In genomic region chr11:34865181-34865580, GRCm38 (mm10) we compare ENCODE assay signal across 13 mouse cellular contexts. TPM values are rescaled to one million over a fixed set of nuclear protein-coding genes. Genes with fewer than 3 reads are reported as not detected.
A peak's percentile ranks its signal among the peaks of the same experiment; 100 is the strongest.
DNase-seq lines count a peak whose midpoint lies in the region; ATAC-seq and TF ChIP-seq lines count a peak whose summit lies in the region.
"Had no signal": no experiment of that assay in that cellular context is flagged by ENCODE, and none has a peak within 500 bp of the region (broad histone marks: within the 10 kb centered on the region; RNA-seq: fewer than 3 reads in every experiment).

No protein-coding gene starts in this region.

- ATAC-seq in lung, embryonic 16.5 days (ENCODE audit: low read depth), result peak; percentile 28; the same call in 1 of the 2 replicates
- no peak for ATAC-seq in neural tube, embryonic 15.5 days (ENCODE audit: low FRiP score)
- no peak for ATAC-seq in kidney, embryonic 15.5 days (replicated peaks; ENCODE audit: low FRiP score)
- ATAC-seq: activated CD4-positive, CD25-positive, alpha-beta regulatory T cell, adult 4 months; forebrain, embryonic 13.5 days had no signal

- H3K4me3 ChIP-seq in heart, adult 2 months, result no peak overlapping the region
- H3K4me3 ChIP-seq in heart, embryonic 10.5 days, result no peak overlapping the region
- no peak overlapping the region for H3K4me3 ChIP-seq in lung, embryonic 16.5 days (ENCODE audit: low read length)
- no peak overlapping the region for H3K4me3 ChIP-seq in neural tube, embryonic 15.5 days (replicated peaks)
- H3K4me3 ChIP-seq in kidney, embryonic 15.5 days (replicated peaks), result no peak overlapping the region
- H3K4me3 ChIP-seq: forebrain, embryonic 13.5 days; midbrain, embryonic 12.5 days had no signal

- no peaks in the 10 kb centered on the region for H3K27me3 ChIP-seq in heart, adult 2 months (ENCODE audit: control insufficient read depth, insufficient read depth, low read length)
- no peaks in the 10 kb centered on the region for H3K27me3 ChIP-seq in heart, embryonic 10.5 days (ENCODE audit: insufficient read depth, poor library complexity, severe bottlenecking)
- H3K27me3 ChIP-seq in lung, embryonic 16.5 days (ENCODE audit: control insufficient read depth, insufficient read depth, low read depth, low read length), result no peaks in the 10 kb centered on the region
- H3K27me3 ChIP-seq in neural tube, embryonic 15.5 days (replicated peaks), result no peaks in the 10 kb centered on the region
- no peaks in the 10 kb centered on the region for H3K27me3 ChIP-seq in kidney, embryonic 15.5 days
- H3K27me3 ChIP-seq: forebrain, embryonic 13.5 days; midbrain, embryonic 12.5 days had no signal

- H3K36me3 ChIP-seq in heart, adult 2 months (ENCODE audit: control insufficient read depth, insufficient read depth, low read length), result no peaks in the 10 kb centered on the region
- H3K36me3 ChIP-seq in heart, embryonic 10.5 days, result no peaks in the 10 kb centered on the region
- H3K36me3 ChIP-seq in lung, embryonic 16.5 days (ENCODE audit: control insufficient read depth, insufficient read depth, low read length), result no peaks in the 10 kb centered on the region
- no peaks in the 10 kb centered on the region for H3K36me3 ChIP-seq in neural tube, embryonic 15.5 days
- H3K36me3 ChIP-seq in kidney, embryonic 15.5 days, result no peaks in the 10 kb centered on the region
- H3K36me3 ChIP-seq: midbrain, embryonic 12.5 days had no signal

- WGBS in heart, adult 2 months, result 78% methylated on average over 14 of the region's 14 CpGs
- 87% methylated on average over 14 of the region's 14 CpGs for WGBS in heart, embryonic 10.5 days
- 67% methylated on average over 14 of the region's 14 CpGs for WGBS in lung, embryonic 16.5 days
- 88% methylated on average over 14 of the region's 14 CpGs for WGBS in neural tube, embryonic 15.5 days
- 82% methylated on average over 14 of the region's 14 CpGs for WGBS in kidney, embryonic 15.5 days

- H3K4me1 ChIP-seq in heart, adult 2 months (ENCODE audit: control insufficient read depth, insufficient read depth, low read length), result no peaks in the 10 kb centered on the region
- H3K4me1 ChIP-seq in heart, embryonic 10.5 days, result no peaks in the 10 kb centered on the region
- H3K4me1 ChIP-seq in lung, embryonic 16.5 days (replicated peaks; ENCODE audit: control insufficient read depth, insufficient read depth, low read length), result no peaks in the 10 kb centered on the region
- H3K4me1 ChIP-seq in neural tube, embryonic 15.5 days, result no peaks in the 10 kb centered on the region
- H3K4me1 ChIP-seq in kidney, embryonic 15.5 days, result no peaks in the 10 kb centered on the region
- H3K4me1 ChIP-seq: forebrain, embryonic 13.5 days; midbrain, embryonic 12.5 days had no signal

- no peaks in the 10 kb centered on the region for H3K9me3 ChIP-seq in heart, embryonic 10.5 days
- no peaks in the 10 kb centered on the region for H3K9me3 ChIP-seq in lung, embryonic 16.5 days (ENCODE audit: control insufficient read depth, low read length)
- H3K9me3 ChIP-seq in neural tube, embryonic 15.5 days (replicated peaks), result no peaks in the 10 kb centered on the region
- H3K9me3 ChIP-seq in kidney, embryonic 15.5 days (replicated peaks), result no peaks in the 10 kb centered on the region
- H3K9me3 ChIP-seq: forebrain, embryonic 13.5 days; midbrain, embryonic 12.5 days had no signal

- no peak for TF ChIP-seq EP300 in heart, adult 2 months (IDR thresholded peaks at IDR 0.05; ENCODE audit: insufficient read depth, low read depth, low read length)

- no peak overlapping the region for H3K27ac ChIP-seq in heart, adult 2 months
- H3K27ac ChIP-seq in heart, embryonic 10.5 days, result no peak overlapping the region
- no peak overlapping the region for H3K27ac ChIP-seq in lung, embryonic 16.5 days (ENCODE audit: low read length)
- no peak overlapping the region for H3K27ac ChIP-seq in neural tube, embryonic 15.5 days (replicated peaks)
- H3K27ac ChIP-seq in kidney, embryonic 15.5 days, result no peak overlapping the region
- H3K27ac ChIP-seq: forebrain, embryonic 13.5 days; midbrain, embryonic 12.5 days had no signal

- no peaks in the 10 kb centered on the region for H3K79me2 ChIP-seq in heart, adult 2 months (replicated peaks; ENCODE audit: control insufficient read depth, insufficient read depth, low read length)

- intact Hi-C loops in heart, adult 2 months (cut with DNase I), result no loop called here

- DNase-seq in heart, adult 2 months, result peak; percentile 26 to 51
- no peak for DNase-seq in heart, embryonic 10.5 days (ENCODE audit: low spot score)
- DNase-seq in adrenal gland, postnatal 10 days, result peak; percentile 19
- DNase-seq in gastrocnemius, postnatal 25 days, result peak; percentile 65
- DNase-seq in thymus, postnatal 25 days, result no peak
- DNase-seq: cerebellum, postnatal 25 days; thymus, adult 2 months had no signal

- H3K9ac ChIP-seq in heart, adult 2 months (ENCODE audit: low read depth, low read length), result no peak overlapping the region
- H3K9ac ChIP-seq in lung, embryonic 16.5 days (ENCODE audit: low read length), result no peak overlapping the region
- H3K9ac ChIP-seq in neural tube, embryonic 15.5 days (replicated peaks), result no peak overlapping the region
- no peak overlapping the region for H3K9ac ChIP-seq in kidney, embryonic 15.5 days
- H3K9ac ChIP-seq: forebrain, embryonic 13.5 days; midbrain, embryonic 12.5 days had no signal

- TF ChIP-seq CTCF in heart, adult 2 months (IDR thresholded peaks at IDR 0.05), result no peak

- no peak overlapping the region for H3K4me2 ChIP-seq in lung, embryonic 16.5 days (ENCODE audit: low read depth, low read length)
- H3K4me2 ChIP-seq in neural tube, embryonic 15.5 days, result no peak overlapping the region
- no peak overlapping the region for H3K4me2 ChIP-seq in kidney, embryonic 15.5 days
- H3K4me2 ChIP-seq: forebrain, embryonic 13.5 days; midbrain, embryonic 12.5 days had no signal

- no peak for TF ChIP-seq POLR2A in heart, adult 2 months (IDR thresholded peaks at IDR 0.05; ENCODE audit: insufficient read depth, low read depth, low read length)

RNA-seq across cellular contexts. Expression of gene Spdl1, which starts 31.7 kb away (rescaled TPM):
- under 1 TPM; 0.16 to 0.29 TPM for total RNA-seq in heart, adult 2 months (2021)
- 0.06 and 0.08 TPM in 2 replicates for polyA plus RNA-seq in heart, adult 2 months (2012; rRNA removed)
- 19.6 and 26.2 TPM in 2 replicates for polyA plus RNA-seq in heart, embryonic 10.5 days (2016; fragmentation: Nextera tagmentation; extraction: Ambion mirVana)
- total RNA-seq in adrenal gland, postnatal 10 days (2021), result 1 to 10 TPM; 4.4 to 5.6 TPM
- under 1 TPM; 0.18 to 0.54 TPM for total RNA-seq in gastrocnemius, postnatal 25 days (2021)
- polyA plus RNA-seq in lung, embryonic 16.5 days (2015; fragmentation: Nextera tagmentation; extraction: Ambion mirVana), result 21.2 and 22.4 TPM in 2 replicates
- 2.3 and 7.0 TPM in 2 replicates for polyA plus RNA-seq in neural tube, embryonic 15.5 days (2015; fragmentation: Nextera tagmentation; extraction: Ambion mirVana)
- 21.2 and 25.0 TPM in 2 replicates for polyA plus RNA-seq in kidney, embryonic 15.5 days (2015; fragmentation: Nextera tagmentation; extraction: Ambion mirVana)

Comparison
In these comparisons a context has a peak if more than half of its experiments do, and no peak if none do; other contexts are left out.
1. DNase-seq: peak in heart, adult 2 months (2 of 2), adrenal gland, postnatal 10 days (single experiment) and gastrocnemius, postnatal 25 days (single experiment); none in heart, embryonic 10.5 days (single experiment) and thymus, postnatal 25 days (single experiment).